Mouse (Mus musculus) T-cell, adult 2 months (primary cell): Measurements from ENCODE around the gene Mgp.
A peak's percentile ranks its signal among the peaks of the same experiment; 100 is the strongest.

ENCODE experiments used
- DNase-seq: peaks from one replicate; pipeline ENCODE4 v3.0.0; 2022; ENCODE audit warnings: low spot score

Mgp gene

DNA sequence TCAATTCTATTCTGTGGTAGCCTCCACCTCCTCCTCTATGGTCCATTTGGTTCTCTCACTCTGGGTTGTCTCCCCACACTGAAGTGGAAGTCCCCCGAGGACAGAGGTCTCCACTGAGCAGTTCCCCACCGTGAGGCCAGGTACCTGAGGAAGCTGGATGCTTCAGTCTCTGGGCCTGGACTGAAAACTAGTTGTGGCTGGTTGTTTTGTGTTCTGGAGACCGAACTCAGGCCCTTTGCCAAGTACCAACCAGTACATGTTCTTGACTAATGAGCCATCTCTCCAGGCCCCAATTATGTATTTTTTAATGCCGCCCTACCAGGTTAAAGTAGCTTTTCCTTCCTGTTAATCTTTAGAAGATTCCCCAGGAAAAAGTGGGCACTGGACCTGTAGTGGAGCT lies 23.3 kb downstream of the Mgp start:
- DNase-seq: no peak

- DNase-seq: no peak
These were observed 25.4 kb downstream of the Mgp start for GRCm38 (mm10) chr6:136850267-136850666.

- DNase-seq: peak; percentile 23
These were observed 26.7 kb downstream of the Mgp start for GRCm38 (mm10) chr6:136848971-136849370.

DNA sequence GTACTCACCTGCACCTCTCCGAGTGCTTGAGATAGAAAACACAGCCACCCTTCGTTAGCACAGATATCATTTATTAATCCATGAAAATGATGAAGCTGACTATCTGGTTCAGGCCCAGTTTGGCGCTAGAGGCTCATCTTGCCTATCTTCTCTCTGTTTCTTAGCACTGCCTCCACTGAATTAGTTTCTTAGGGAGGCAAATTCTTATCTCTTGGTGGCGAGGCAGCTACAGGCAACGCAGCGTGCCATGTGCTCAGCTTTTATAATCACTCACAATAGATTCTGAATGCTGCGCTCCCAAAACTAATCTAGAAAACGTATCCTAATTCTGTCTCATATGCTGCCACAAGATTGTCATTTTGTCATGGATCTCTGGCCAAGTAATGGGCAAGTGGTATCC lies 27.2 kb downstream of the Mgp start:
- no peak for DNase-seq

- peak; percentile 59 for DNase-seq
These were observed 27.8 kb downstream of the Mgp start for GRCm38 (mm10) chr6:136847790-136848189.

GRCm38 (mm10) chr6:136847267-136847666 lies 28.4 kb downstream of the Mgp start:
- DNase-seq: no peak

DNA sequence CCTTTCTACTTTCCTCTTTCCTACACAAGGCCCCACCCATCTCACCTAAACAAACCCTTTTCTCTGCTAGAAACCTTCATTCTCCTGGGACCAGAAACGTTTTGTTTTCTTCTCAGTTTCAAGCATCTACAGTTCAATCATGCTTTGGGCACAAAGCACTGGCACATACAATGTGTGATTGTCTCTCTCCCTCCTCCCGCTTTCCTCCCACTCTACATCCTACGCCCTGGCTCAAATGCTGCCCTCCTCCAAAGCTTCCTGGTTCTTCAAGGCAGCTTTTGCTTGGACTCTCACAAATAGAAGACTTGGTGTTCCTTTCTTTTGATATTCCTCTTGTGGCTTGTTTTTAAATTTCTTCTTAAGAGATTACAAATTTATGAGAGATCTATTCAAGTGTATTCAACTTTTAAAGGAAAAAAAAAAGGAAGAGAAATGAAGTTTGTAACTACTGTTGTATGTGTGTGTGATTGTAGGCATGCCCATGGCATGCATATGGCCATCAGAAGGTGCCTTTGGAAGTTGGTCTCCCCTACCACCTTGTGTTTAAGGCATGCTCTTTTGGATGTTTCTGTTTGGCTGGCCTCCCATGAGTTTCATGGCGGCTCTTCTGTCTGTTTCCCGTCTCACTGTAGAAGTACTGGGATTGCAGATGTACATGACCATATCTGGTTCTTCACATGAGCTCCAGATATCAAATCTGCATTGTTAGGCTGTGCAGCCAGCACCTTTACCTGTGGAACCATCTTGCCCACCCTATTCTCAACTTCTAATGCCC lies 29.7 kb downstream of the Mgp start:
- DNase-seq: no peak

DNA sequence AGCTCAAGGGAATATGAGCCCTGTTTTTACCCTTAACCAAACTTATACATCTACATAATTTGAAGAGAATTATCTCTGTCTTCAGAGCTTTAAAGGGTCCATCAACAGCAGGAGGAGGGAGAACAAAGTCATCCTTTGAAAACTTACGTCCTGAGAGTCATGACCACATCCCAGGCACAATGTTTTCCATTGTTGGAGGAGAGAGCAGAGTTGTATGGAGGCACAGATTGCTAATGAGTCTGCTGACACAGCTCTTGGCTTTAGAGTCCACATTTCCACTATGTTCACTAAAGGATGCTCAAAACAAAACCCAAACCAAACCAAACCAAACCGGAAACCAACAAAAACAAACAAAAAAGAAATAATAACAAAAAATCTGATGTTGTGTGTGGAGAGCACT lies 30.7 kb downstream of the Mgp start:
- DNase-seq: no peak

- no peak for DNase-seq
These were observed 38.3 kb downstream of the Mgp start for GRCm38 (mm10) chr6:136837323-136837722.

GRCm38 (mm10) chr6:136835352-136835751 lies 40.3 kb downstream of the Mgp start, which contains the start of gene Smco3:
Gene Smco3, minus strand, starts transcription at chr6:136835452.
- DNase-seq: no peak

DNA sequence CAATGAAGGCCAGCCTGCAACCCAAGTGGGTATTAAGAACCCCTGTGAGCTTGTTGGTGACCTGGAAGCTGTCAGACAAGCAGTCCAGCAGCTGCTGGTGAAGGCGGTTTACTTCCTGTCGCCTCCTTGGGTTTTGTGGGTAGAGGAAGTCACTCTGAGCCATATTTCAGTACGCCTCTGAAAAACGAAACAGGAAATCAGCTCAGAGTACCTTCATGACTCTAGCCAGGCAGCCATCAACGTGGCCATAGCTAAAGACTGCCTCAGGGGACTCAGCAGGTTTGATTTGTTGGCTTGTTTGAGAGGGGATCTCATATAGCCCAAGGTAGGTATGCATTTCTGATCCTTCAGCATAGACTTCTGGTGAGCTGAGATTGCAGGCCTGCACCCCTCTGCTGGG lies 43.9 kb downstream of the Mgp start:
- peak; percentile 46 for DNase-seq

- no peak for DNase-seq
These were observed 46.9 kb downstream of the Mgp start for GRCm38 (mm10) chr6:136828681-136829080.

GRCm38 (mm10) chr6:136827881-136828561 lies 47.6 kb downstream of the Mgp start, which contains the start of gene Wbp11:
Gene Wbp11, minus strand, starts transcription at chr6:136828233.
- peak; percentile 97 for DNase-seq

DNA sequence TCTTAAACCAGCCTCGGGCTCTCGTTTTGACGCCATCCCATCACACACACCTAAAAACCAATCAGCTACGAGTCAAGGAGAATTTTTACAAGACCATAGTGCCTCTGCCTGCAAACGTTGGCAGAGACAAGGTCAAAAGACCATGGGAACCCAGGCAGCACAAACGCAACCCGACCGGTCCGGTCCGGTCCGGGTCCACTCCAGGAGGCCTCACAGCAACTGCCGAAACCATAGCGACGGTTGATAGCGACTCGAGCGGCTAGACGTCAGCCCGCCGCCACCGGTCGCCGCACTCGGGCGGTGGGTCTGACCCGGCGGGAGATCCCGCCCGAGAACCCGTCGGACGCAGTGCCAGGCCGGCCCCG lies 48.1 kb downstream of the Mgp start, which contains the start of gene BC049715:
TSS of gene BC049715 (plus strand) at position 111 of the 365 bp plus-strand sequence.
- no peak for DNase-seq

DNA sequence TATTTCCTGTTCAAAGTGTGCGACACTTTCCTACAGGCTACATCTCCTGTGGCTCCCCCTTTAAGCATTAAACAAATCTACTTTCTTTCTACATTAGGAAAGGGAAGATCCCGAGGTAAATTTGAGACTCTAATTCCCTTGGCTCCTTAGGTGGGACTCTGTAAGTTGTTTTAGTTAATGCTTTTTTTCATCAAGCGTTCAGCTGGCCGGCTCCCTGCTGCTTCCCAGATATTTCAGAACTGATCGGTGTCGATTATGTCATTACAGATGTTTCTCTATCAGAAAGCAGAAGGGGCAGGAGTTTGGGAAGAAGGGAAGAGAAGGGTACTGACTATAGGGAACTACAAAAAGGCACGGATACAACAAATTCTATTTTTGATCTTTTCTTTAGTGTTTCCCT lies 48.5 kb downstream of the Mgp start:
- no peak for DNase-seq

- no peak for DNase-seq
These were observed 50.6 kb downstream of the Mgp start for GRCm38 (mm10) chr6:136824987-136825386.
